Mouse (Mus musculus) forebrain, embryonic 11.5 days (tissue): Measurements from ENCODE around the gene Slc22a3. TPM values are rescaled to one million over a fixed set of nuclear protein-coding genes. Genes with fewer than 3 reads are reported as not detected.

Experiments used
- ATAC-seq: fragments of 200-750 bp; cut with Nextera tagmentation; replicated peaks from 2 replicates; pipeline ENCODE4 v1.8.0; 2017; ENCODE audit warnings: moderate TSS enrichment; ENCODE audit not compliant: low FRiP score
- DNase-seq: peaks from one replicate; pipeline ENCODE4 v3.0.0-alpha.2; 2017; ENCODE audit warnings: low spot score
- H3K27ac ChIP-seq: fragments of 300-500 bp; sonication (generic); 2 replicates; pipeline ENCODE4 v1.5.1; 2014; ENCODE audit warnings: low read depth, low read length
- H3K27me3 ChIP-seq: fragments of 300-500 bp; sonication (generic); 2 replicates; pipeline ENCODE4 v1.6.1; 2014; ENCODE audit warnings: mild to moderate bottlenecking, low read length, mixed read lengths; ENCODE audit not compliant: control insufficient read depth, insufficient read depth
- H3K36me3 ChIP-seq: fragments of 300-500 bp; sonication (generic); 2 replicates; pipeline ENCODE4 v1.6.1; 2014; ENCODE audit warnings: mild to moderate bottlenecking, low read length, moderate library complexity, mixed read lengths; ENCODE audit not compliant: control insufficient read depth, insufficient read depth
- H3K4me1 ChIP-seq: fragments of 300-500 bp; sonication (generic); replicated peaks from 2 replicates; pipeline ENCODE4 v1.6.1; 2014; ENCODE audit warnings: low read length, mixed read lengths; ENCODE audit not compliant: control insufficient read depth, insufficient read depth
- H3K4me2 ChIP-seq: fragments of 300-500 bp; sonication (generic); 2 replicates; pipeline ENCODE4 v1.6.1; 2014; ENCODE audit warnings: low read depth, mild to moderate bottlenecking, low read length, moderate library complexity, mixed read lengths; ENCODE audit not compliant: severe bottlenecking
- H3K4me3 ChIP-seq: fragments of 300-500 bp; sonication (generic); 2 replicates; pipeline ENCODE4 v1.5.1; 2014; ENCODE audit warnings: low read depth, low read length
- H3K9ac ChIP-seq: fragments of 300-500 bp; sonication (generic); 2 replicates; pipeline ENCODE4 v1.6.1; 2014; ENCODE audit warnings: low read length
- H3K9me3 ChIP-seq: fragments of 300-500 bp; sonication (generic); 2 replicates; pipeline ENCODE4 v1.6.1; 2016; ENCODE audit warnings: low read length, mixed read lengths; ENCODE audit not compliant: control insufficient read depth
- WGBS: fragments of 180-500 bp; shearing (Covaris S2); extraction: QIAGEN DNeasy Blood & Tissue Kit; methylation state at CpG from one replicate; pipeline ENCODE4 v1.1.7; 2014; 5-methylcytosine and 5-hydroxymethylcytosine counted together
- polyA plus RNA-seq: library from polyadenylated mRNA; unstranded; fragments of >200 nt; fragmentation: Nextera tagmentation; extraction: Ambion mirVana; gene quantifications from 2 replicates; pipeline ENCODE4 v1.2.1, GENCODE M21; 2014

Gene Slc22a3
- polyA plus RNA-seq, 1 experiment from 2014 or later = 0.15 TPM

DNA sequence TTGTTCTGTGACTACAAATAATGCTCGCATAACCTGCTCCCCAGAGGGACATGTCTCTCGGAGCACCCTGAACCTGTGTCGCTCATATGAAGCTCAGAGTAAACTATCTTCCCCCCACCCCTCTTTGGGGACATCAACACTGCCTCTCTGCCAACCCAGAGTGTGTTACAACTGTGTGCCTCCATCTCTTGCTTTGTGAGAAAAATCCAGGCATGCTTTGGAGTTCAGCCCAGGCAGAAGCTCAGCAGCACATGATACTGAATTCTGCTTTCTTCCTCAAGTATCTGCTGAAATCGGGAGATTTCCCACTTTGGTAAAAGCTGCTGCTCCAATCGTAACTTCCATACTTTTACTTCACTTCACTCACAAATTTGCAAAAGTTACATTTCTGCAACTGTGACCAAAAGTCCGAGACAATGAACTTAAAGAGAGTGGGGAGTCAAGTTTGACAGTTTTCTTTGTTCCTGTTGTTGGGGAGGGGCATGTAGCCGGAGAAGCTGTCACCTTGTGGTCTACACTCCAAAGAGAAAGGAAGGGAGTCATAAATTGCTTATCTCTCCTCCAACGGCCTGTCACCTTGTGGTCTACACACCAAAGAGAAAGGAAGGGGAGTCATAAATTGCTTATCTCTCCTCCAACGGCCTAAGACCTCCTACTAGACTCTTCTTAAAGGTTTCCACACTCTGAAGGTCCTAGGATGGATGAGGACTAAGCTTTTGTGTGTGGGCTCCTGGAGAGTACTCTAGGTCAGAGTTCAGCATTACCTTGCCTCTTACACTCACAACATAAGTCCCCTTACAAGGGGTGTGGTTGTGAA, 5.8 kb upstream of the Slc22a3 start:
- H3K4me1 ChIP-seq = no peaks in the 10 kb centered on the region
- ATAC-seq = no peak
- 82% methylated on average over 9 of the region's 9 CpGs for WGBS
- no peak for DNase-seq
- no peak overlapping the region for H3K4me2 ChIP-seq
- peaks cover 7% of the 10 kb centered on the region for H3K27me3 ChIP-seq
- no peak overlapping the region for H3K27ac ChIP-seq
- H3K36me3 ChIP-seq = no peaks in the 10 kb centered on the region
- no peaks in the 10 kb centered on the region for H3K9me3 ChIP-seq
- no peak overlapping the region for H3K9ac ChIP-seq
- no peak overlapping the region for H3K4me3 ChIP-seq

- DNase-seq (no peak), ATAC-seq (no peak)
- H3K9me3 ChIP-seq = no peaks in the 10 kb centered on the region
- H3K27me3 ChIP-seq = peaks cover 28% of the 10 kb centered on the region
- H3K36me3 ChIP-seq = no peaks in the 10 kb centered on the region
- H3K27ac ChIP-seq = no peak overlapping the region
- no peak overlapping the region for H3K4me2 ChIP-seq
- WGBS = 83% methylated on average over 3 of the region's 3 CpGs
- H3K4me3 ChIP-seq = no peak overlapping the region
- no peak overlapping the region for H3K9ac ChIP-seq
- no peaks in the 10 kb centered on the region for H3K4me1 ChIP-seq
These were observed 3.7 kb upstream of the Slc22a3 start for GRCm38 (mm10) chr17:12511193-12511592.

DNA sequence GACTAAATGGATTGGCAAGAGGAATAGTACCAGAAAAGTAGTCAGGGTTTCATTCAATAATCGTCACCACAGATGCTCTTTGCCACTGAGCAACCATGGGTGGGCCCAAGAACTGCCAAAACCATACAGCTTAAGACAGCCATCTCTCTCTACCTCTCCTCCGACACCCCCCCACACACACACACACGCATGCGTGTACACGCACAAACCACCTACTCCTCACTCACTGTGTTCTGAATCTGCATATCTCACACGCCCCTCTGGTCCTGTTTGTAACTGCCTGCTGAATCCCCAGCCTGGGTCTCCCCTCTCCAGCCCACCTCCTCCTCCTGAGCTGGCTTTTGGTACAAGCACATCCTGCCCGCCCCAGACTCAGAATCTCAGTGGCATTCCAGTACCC, 872 bp upstream of the Slc22a3 start:
- no peak for DNase-seq
- Histone ChIP-seq H3K4me1 (no peaks in the 10 kb centered on the region), H3K4me2 (no peak overlapping the region), H3K27ac (no peak overlapping the region), H3K4me3 (no peak overlapping the region), H3K9me3 (no peaks in the 10 kb centered on the region), H3K9ac (no peak overlapping the region), H3K27me3 (peaks cover 38% of the 10 kb centered on the region), H3K36me3 (no peaks in the 10 kb centered on the region)
- ATAC-seq = no peak
- WGBS = 23% methylated on average over 7 of the region's 7 CpGs

DNA sequence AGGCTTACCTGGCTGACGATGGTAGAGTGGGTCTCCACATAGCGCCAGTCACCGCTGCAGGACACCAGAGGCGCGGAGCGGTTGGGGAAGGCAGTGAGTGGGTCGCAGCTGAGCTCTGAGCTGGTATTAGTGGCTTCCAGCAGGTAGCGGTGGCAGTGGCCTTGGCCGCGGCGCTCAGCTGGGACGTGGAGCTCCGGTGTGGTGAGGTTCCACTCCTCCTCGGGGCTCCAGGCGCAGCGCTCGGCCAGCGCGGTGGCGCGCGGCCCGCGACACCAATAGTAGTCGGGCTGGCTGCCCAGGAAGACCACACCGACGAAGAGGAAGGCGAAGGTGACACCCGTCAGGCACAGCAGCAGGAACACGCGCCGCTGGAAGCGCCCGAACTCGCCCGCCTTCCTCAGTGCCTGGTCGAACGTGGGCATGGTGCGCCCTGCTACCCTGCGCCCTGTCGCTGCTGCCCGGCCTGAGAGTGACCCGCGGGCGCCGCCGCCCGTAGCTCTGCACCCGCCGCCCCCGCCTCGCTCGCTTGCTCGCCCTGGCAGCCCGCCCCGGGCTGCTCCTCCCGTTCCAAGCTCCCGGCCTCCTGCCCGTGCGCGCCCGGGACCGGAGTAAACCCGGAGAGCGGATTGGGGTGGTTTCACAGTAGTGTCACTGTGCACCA, 471 bp downstream of the Slc22a3 start:
- Histone ChIP-seq H3K9me3 (no peaks in the 10 kb centered on the region), H3K27ac (no peak overlapping the region), H3K9ac (no peak overlapping the region), H3K4me2 (peak overlapping the region; percentile 26; the same call in 1 of the 2 replicates), H3K36me3 (no peaks in the 10 kb centered on the region), H3K4me3 (peak overlapping the region; percentile 20), H3K27me3 (peaks cover 38% of the 10 kb centered on the region), H3K4me1 (no peaks in the 10 kb centered on the region)
- ATAC-seq (no peak), DNase-seq (no peak)
- WGBS = 1% methylated on average over 65 of the region's 65 CpGs

DNA sequence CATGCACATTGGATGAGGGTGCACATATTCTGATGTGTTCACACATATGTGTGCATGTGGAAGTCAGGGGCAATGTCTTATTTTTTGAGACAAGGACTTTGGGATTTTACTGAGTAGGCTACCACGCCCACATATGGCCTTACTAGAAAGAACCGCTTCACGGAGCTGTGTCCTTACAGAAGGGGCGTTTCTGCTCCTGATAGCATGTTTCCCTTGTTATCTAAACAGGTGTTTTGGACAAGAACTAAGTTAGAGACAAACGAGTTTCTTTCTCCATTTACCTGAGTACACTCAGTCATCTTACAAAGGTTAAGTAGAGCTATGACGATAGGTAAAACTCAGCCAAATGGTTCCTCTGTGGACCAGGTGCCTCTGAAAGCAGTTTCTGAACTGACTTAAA, 1.8 kb downstream of the Slc22a3 start:
- Histone ChIP-seq H3K9me3 (no peaks in the 10 kb centered on the region), H3K4me1 (no peaks in the 10 kb centered on the region), H3K27ac (no peak overlapping the region), H3K4me3 (no peak overlapping the region), H3K9ac (no peak overlapping the region), H3K36me3 (no peaks in the 10 kb centered on the region), H3K4me2 (no peak overlapping the region), H3K27me3 (peaks cover 38% of the 10 kb centered on the region)
- DNase-seq (no peak), ATAC-seq (no peak)
- WGBS = 77% methylated on average over 6 of the region's 6 CpGs

GRCm38 (mm10) chr17:12499426-12499825, 8.1 kb downstream of the Slc22a3 start:
- no peak overlapping the region for H3K27ac ChIP-seq
- H3K9me3 ChIP-seq = no peaks in the 10 kb centered on the region
- no peaks in the 10 kb centered on the region for H3K27me3 ChIP-seq
- no peak for DNase-seq
- H3K36me3 ChIP-seq = no peaks in the 10 kb centered on the region
- H3K4me2 ChIP-seq = no peak overlapping the region
- H3K9ac ChIP-seq = no peak overlapping the region
- WGBS = 89% methylated on average over 8 of the region's 8 CpGs
- H3K4me3 ChIP-seq = no peak overlapping the region
- no peak for ATAC-seq
- H3K4me1 ChIP-seq = no peaks in the 10 kb centered on the region

DNA sequence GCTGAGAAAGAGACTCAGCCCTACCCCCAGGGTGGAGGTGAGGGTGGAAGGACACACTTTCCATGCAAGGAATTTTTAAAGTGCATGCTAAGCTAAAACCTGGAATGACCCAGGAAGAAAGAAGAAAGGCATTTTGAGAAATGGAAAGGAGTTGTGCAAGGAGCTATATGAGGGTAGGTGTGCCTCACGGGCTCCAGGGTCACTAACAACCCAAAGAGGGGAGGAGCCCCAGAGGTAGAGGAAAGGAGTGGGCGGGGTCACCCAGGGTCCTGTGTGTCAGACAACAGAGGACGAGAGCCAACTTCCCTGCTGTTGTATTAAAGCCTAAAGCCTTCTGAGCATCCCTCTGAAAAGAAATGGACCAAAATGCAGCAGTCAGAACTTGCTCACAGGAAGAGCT, 11.9 kb downstream of the Slc22a3 start:
- ATAC-seq = no peak
- no peak overlapping the region for H3K4me3 ChIP-seq
- WGBS = 54% methylated on average over 3 of the region's 3 CpGs
- no peak overlapping the region for H3K4me2 ChIP-seq
- no peaks in the 10 kb centered on the region for H3K36me3 ChIP-seq
- H3K27ac ChIP-seq = no peak overlapping the region
- DNase-seq = no peak
- no peak overlapping the region for H3K9ac ChIP-seq
- no peaks in the 10 kb centered on the region for H3K9me3 ChIP-seq
- H3K27me3 ChIP-seq = no peaks in the 10 kb centered on the region
- H3K4me1 ChIP-seq = no peaks in the 10 kb centered on the region

- Histone ChIP-seq H3K27me3 (no peaks in the 10 kb centered on the region), H3K9ac (no peak overlapping the region), H3K4me1 (no peaks in the 10 kb centered on the region), H3K9me3 (no peaks in the 10 kb centered on the region), H3K27ac (no peak overlapping the region), H3K36me3 (no peaks in the 10 kb centered on the region), H3K4me3 (no peak overlapping the region), H3K4me2 (no peak overlapping the region)
- 88% methylated on average over 12 of the region's 12 CpGs for WGBS
- ATAC-seq (no peak), DNase-seq (no peak)
These were observed 15.9 kb downstream of the Slc22a3 start for GRCm38 (mm10) chr17:12491591-12491990.

- no peaks in the 10 kb centered on the region for H3K4me1 ChIP-seq
- H3K4me3 ChIP-seq = no peak overlapping the region
- no peak overlapping the region for H3K9ac ChIP-seq
- H3K36me3 ChIP-seq = no peaks in the 10 kb centered on the region
- ATAC-seq = no peak
- no peak overlapping the region for H3K27ac ChIP-seq
- no peak for DNase-seq
- no peak overlapping the region for H3K4me2 ChIP-seq
- H3K9me3 ChIP-seq = no peaks in the 10 kb centered on the region
- H3K27me3 ChIP-seq = no peaks in the 10 kb centered on the region
- 83% methylated on average over 5 of the region's 5 CpGs for WGBS
These were observed 17.6 kb downstream of the Slc22a3 start for GRCm38 (mm10) chr17:12489888-12490287.
